Mouse (Mus musculus) gastrocnemius, postnatal 10 days (tissue): ENCODE results near the gene Brsk2. TPM values are rescaled to one million over a fixed set of nuclear protein-coding genes. Genes with fewer than 3 reads are reported as not detected.

Source experiments
- DNase-seq: peaks from one replicate; pipeline ENCODE4 v3.0.0; 2021; ENCODE audit warnings: mixed read lengths
- total RNA-seq, 2 experiments: library from RNA; stranded (reverse); gene quantifications; 2 replicates each; pipeline ENCODE4 v1.2.3; 2021

Gene Brsk2
- total RNA-seq, 2 experiments from 2014 or later, result 0.85 to 1.1 TPM

DNA sequence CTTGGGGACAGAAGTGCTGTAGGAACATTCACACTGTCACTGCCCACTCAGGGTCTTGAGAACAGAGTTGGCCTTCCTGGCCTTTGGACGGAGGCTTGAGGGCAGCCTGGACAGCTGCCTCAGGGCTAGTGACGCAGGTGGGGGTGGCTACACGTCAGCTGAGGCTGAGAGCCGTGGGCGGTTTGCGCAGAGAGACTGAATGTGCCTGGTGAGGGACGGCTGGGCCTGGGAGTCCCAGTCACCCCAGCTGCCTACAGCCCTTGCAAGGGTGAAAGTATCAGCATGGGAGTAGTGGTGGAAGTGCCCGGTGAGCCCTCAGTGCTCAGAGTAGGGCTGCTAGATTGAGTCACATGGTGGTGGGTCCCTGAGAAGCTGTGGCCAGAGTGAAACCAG is 6.6 kb downstream of the Brsk2 start:
- no peak for DNase-seq

DNA sequence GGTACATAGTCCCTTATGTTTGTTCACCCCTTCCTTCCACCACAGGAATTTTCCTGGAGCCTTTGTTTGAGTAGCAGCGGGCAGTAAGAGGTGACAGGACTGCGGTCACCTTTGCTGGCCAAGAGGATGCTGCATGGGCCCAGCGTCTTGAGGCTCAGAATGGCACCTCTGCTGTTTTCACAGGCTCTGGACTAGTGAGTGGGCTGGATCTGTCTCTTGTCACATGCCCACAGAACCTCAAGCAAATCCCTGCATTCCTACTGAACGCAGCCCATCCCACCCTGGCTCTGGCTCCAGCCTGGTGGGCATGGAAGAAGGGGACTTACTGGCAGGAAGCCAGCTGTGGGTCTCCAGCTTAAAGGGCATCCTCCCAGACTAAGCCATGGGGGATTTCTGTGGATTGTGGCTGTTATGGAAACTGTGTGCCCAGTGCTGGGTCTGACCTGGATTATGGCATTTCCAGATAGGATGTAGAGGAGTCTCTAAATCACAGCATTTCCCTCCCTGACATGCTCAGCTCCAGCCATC is 8.0 kb downstream of the Brsk2 start:
- DNase-seq, result no peak

DNA sequence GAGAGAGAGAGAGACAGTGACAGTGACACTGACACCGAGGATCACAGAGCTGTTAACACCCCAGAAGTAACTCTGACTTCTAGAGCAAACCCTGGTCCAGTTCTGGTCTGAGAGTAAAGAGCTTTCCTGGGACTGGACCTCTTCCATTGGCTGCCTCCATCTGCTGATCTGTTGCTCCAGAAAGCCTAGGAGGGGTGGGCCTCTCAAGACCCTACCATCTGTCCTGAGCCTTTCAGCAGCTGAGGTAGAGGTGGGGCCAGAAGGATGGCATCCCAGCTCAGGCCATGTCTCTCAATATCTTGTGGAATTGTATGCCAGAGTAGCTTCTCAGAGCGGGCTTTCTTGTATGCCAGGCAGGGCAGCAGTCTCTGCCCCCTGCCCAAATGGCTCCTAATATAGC is 8.7 kb downstream of the Brsk2 start:
- no peak for DNase-seq

DNA sequence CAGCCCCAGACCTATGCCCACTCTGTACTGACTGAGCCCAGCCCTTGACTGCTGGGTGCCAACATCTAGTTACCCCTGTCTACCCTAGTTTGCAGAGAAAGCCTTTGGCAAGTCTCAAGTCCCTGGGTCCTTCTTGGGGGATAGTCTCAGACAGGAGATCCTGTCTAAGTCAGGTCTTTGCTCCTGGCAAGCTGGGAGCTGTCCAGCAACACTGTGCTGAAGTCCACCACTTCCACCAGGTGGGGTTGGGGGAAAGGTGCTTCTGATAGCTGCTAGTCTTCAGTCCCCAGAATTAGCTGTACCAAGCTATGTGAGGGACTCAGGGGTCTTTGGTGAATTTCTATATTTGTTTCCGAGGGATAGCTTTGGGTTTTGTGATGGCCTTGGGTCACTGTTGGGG is 9.6 kb downstream of the Brsk2 start:
- DNase-seq, result no peak

GRCm38 (mm10) chr7:141960926-141961325 is 11.4 kb downstream of the Brsk2 start:
- no peak for DNase-seq

GRCm38 (mm10) chr7:141961491-141961890 is 11.9 kb downstream of the Brsk2 start:
- no peak for DNase-seq

DNA sequence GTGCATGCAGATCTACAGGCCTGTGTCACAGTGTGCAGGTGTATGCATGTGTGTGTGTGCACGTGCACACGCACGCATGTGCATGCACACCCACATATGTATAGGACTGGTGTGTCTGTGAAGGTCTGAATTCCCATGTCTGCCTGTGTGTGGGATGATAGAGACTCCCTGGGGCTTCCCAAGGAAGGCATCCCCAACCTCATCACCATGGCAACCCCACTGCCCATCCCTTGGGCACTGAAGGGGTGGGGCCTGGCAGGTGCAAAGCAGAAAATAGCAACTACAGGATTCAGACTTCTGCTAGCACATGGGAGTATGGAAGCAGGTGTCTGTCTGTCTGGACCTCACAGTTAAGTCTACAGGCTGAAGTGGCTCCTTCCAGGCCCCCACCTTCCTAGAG is 13.0 kb downstream of the Brsk2 start:
- no peak for DNase-seq

GRCm38 (mm10) chr7:141966281-141966680 is 16.7 kb downstream of the Brsk2 start:
- DNase-seq, result no peak

DNA sequence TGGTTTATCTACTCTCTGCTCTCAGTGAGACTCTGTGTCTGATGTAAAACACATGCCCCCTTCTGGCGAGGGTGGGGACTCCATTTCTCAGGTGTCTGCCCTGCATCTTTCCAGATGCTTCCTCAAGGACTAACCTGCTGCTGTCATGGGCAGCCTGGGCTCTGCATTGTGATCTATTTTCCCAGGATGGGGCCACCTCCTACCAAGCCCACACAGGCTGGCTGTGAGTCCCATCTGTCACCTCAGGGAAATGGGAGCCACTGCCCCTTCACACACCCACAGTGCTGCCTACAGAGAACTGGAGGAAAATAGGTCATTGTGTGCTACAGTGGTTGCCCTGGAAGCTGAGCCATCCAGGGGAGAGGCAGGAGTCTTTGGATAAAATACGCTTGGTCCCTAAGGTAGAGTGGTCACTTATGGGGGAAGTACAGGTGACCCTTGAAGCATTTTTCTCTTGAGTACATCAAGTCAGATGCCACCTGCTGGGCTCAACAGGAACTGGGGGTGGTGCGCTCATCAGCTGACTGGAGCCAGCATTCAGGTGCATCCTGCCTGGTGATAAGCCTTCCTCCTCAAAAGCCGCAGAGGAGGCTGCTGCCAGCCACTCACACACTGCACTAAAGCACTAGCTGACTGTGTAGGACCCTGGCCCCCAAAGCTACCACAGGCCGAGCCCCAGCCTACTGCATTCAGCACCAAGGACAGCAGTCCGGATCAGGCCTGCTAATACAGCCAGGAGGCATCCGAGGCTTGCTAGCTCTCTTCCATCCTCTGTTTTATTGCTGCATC is 23.5 kb downstream of the Brsk2 start:
- DNase-seq, result peak; percentile 29

GRCm38 (mm10) chr7:141978003-141978402 is 28.5 kb downstream of the Brsk2 start:
- DNase-seq, result no peak

DNA sequence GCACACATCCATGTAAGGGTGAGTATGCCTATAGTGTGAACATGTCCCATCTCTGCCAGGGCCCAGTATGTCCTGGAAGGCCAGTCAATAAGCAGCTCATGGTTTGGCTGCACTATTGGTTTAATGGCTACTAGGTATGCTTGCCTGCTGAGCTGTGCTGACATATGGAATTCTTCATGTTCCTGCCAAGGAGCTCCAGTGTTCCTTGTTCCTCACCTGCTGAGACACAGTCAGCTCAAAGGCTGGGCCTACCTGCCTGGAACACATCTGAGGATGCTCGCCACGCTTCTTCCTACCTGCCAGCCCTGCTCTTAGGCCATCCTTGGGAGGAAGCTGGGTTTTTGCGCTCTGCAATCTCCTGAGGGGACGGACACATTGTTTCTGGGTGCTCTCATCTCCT is 29.7 kb downstream of the Brsk2 start:
- DNase-seq, result no peak

- no peak for DNase-seq
Observed at GRCm38 (mm10) chr7:141981237-141981636, 31.7 kb downstream of the Brsk2 start.

DNA sequence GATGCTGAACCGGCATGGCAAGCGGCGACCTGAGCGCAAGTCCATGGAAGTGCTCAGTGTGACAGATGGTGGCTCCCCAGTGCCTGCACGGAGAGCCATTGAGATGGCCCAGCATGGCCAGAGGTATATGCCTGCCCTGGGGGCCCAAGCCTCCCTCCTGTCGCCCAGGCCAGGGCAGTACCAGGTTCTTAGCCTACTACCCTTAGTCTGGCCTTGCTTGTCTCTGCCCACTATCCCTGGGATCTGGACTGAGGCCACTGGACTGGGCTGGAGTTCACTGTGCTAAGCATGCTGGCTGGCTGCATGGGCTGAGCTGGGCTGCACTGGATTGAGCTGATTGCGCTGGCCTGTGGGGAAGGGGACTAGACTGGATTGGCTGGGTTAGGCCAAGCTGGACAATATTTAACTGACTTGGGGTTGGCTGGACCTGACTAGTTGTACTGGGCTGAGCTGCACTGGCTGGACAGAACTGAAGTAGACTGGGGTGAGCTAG is 38.8 kb downstream of the Brsk2 start:
- no peak for DNase-seq

- no peak for DNase-seq
Observed at GRCm38 (mm10) chr7:141991183-141991582, 41.6 kb downstream of the Brsk2 start.

GRCm38 (mm10) chr7:141994121-141994520 is 44.6 kb downstream of the Brsk2 start:
- DNase-seq, result no peak

- DNase-seq, result no peak
Observed at GRCm38 (mm10) chr7:142000661-142001060, 51.1 kb downstream of the Brsk2 start.

DNA sequence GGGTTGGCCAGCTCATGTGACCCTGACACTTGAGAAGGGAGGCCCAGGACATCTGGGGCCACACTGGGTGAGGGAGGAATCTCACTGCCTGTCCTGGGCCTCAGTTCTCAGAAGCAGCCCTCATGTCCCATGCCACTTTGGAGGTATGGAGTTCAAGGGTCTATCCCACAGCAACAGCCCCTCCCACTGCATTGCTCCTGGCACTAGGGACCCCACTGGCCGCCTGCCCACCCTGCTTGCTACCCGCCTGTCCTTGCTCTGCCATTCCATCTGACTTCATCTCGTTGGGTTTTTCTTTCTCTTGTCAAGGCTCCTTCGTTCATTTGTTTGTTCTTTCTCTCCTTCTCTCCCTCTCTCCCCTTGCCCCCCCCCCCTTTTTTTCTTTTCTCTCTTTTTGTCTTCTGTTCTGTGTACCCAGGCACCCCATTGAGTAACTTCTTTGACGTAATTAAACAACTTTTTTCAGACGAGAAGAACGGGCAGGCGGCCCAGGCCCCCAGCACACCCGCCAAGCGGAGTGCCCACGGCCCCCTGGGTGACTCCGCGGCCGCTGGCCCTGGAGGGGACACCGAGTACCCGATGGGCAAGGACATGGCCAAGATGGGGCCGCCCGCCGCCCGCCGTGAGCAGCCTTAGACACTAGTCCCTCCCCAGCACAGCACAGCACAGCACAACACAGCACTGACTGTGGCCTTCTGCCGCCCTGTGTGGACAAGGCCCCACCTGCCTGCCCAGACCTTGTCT is 52.2 kb downstream of the Brsk2 start:
- DNase-seq, result no peak

- peak; percentile 46 for DNase-seq
Observed at GRCm38 (mm10) chr7:142016562-142016961, 67.0 kb downstream of the Brsk2 start.

DNA sequence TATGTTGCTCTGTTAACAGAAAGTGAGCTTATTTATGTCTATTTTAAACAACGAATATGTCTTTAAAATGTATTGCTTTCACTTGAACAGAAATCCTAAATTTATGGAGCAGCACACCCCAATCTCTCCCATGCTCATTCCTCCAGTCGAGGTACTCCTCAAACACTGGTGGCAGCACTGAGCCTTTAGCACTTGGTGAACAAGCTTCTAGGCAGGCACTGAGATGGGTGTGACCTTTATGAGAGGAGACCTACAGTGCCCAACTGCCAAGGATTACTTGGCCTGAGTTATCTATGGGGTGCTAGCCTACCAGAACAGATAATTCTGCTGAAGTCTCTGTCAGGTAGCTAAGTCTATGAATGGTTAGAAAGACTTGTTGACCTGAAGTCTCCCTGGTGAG is 70.1 kb downstream of the Brsk2 start:
- no peak for DNase-seq

DNA sequence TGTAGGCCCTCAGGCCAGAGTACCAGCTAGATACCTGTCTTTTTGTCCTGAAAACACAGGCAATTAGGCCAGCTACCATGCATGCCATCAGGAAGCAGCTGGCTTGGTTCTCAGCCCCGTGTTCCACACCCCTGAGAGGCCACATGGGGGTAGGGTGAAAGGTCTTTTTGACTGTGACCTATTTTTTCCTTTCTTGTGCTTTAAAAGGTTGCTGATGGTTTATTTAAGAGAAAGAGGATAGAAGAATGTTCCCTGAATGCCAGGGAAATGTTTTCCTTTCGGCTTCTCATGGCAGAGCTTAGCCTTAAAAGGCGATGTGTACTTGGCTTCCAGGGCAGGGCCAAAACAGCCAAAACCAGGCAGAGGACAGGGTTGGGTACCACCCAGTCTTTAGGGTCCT is 71.3 kb downstream of the Brsk2 start:
- DNase-seq, result no peak

DNA sequence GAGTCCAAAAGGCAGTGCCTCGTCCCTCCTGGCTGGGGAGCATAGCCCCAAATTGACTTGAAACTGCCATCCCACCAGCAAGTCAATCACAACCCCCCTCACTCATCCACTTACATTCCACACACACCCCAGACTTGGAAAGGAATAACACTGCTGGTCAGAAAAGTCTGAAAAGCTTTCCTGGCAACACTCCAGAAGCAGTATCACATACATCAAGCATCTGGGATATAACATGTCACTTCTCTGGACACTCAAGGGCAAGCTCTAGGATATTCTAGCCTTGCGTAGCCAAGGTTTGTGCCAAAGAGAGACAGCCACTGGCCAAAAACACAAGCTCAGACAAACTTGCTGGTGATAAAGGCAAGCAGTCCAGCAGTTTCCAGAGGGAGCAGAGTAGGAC is 75.6 kb downstream of the Brsk2 start:
- no peak for DNase-seq

- DNase-seq, result no peak
Observed at GRCm38 (mm10) chr7:142025926-142026325, 76.4 kb downstream of the Brsk2 start.

- DNase-seq, result no peak
Observed at GRCm38 (mm10) chr7:142030073-142030472, 80.5 kb downstream of the Brsk2 start.
